ENCODE assay signal across 16 mouse cellular contexts in genomic region chr15:87596731-87597130, GRCm38 (mm10). TPM values are rescaled to one million over a fixed set of nuclear protein-coding genes. Genes with fewer than 3 reads are reported as not detected.
DNase-seq lines count a peak whose midpoint lies in the region; ATAC-seq and TF ChIP-seq lines count a peak whose summit lies in the region.
"Had no signal": no experiment of that assay in that cellular context is flagged by ENCODE, and none has a peak within 500 bp of the region (broad histone marks: within the 10 kb centered on the region; RNA-seq: fewer than 3 reads in every experiment).

No protein-coding gene starts in this region.

- H3K27me3 ChIP-seq in kidney, embryonic 16.5 days (ENCODE audit: insufficient read depth, low read length) = no peaks in the 10 kb centered on the region
- H3K27me3 ChIP-seq: heart, embryonic 12.5 days; limb, embryonic 13.5 days; liver, embryonic 15.5 days; midbrain, embryonic 12.5 days had no signal

- H3K27ac ChIP-seq in kidney, embryonic 16.5 days (ENCODE audit: low read length) = no peak overlapping the region
- H3K27ac ChIP-seq: left cerebral cortex, adult 2 months; limb, embryonic 13.5 days; liver, embryonic 15.5 days; midbrain, embryonic 12.5 days had no signal

- no peak overlapping the region for H3K4me2 ChIP-seq in kidney, embryonic 16.5 days (replicated peaks; ENCODE audit: low read depth, low read length)
- H3K4me2 ChIP-seq: heart, embryonic 12.5 days; limb, embryonic 13.5 days; liver, embryonic 15.5 days; midbrain, embryonic 12.5 days had no signal

- 75% methylated on average over 8 of the region's 8 CpGs for WGBS in kidney, embryonic 16.5 days

- H3K9ac ChIP-seq in kidney, embryonic 16.5 days (replicated peaks; ENCODE audit: low read length) = no peak overlapping the region
- H3K9ac ChIP-seq: heart, embryonic 12.5 days; limb, embryonic 13.5 days; liver, embryonic 15.5 days; midbrain, embryonic 12.5 days had no signal

- no peak for TF ChIP-seq POLR2A in brain, embryonic 14.5 days (IDR thresholded peaks at IDR 0.05; ENCODE audit: borderline replicate concordance, extremely low read depth, insufficient read depth, insufficient read length, poor library complexity, severe bottlenecking)

- no peak for ATAC-seq in kidney, embryonic 16.5 days (ENCODE audit: low FRiP score, low TSS enrichment)
- ATAC-seq in monocyte, adult 5-6 weeks (replicated peaks; ENCODE audit: insufficient number of reproducible peaks, low FRiP score, low TSS enrichment, poor library complexity, severe bottlenecking) = no peak
- ATAC-seq: CD4-positive, CD25-positive, alpha-beta regulatory T cell, adult 4 months had no signal

- H3K36me3 ChIP-seq in kidney, embryonic 16.5 days (ENCODE audit: insufficient read depth, low read length) = no peaks in the 10 kb centered on the region
- H3K36me3 ChIP-seq: heart, embryonic 12.5 days; limb, embryonic 13.5 days; liver, embryonic 15.5 days; midbrain, embryonic 12.5 days had no signal

- H3K4me3 ChIP-seq in kidney, embryonic 16.5 days (ENCODE audit: low read length) = no peak overlapping the region
- H3K4me3 ChIP-seq: heart, embryonic 12.5 days; left cerebral cortex, adult 2 months; limb, embryonic 13.5 days; liver, embryonic 15.5 days; midbrain, embryonic 12.5 days had no signal

- TF ChIP-seq CTCF in brain, embryonic 14.5 days (IDR thresholded peaks at IDR 0.05; ENCODE audit: borderline replicate concordance, extremely low read depth, insufficient read depth, insufficient read length) = no peak

- H3K9me3 ChIP-seq in kidney, embryonic 16.5 days (ENCODE audit: low read length) = no peaks in the 10 kb centered on the region
- H3K9me3 ChIP-seq: heart, embryonic 12.5 days; limb, embryonic 13.5 days; liver, embryonic 15.5 days; midbrain, embryonic 12.5 days had no signal

- no peaks in the 10 kb centered on the region for H3K4me1 ChIP-seq in kidney, embryonic 16.5 days (ENCODE audit: insufficient read depth, low read length)
- H3K4me1 ChIP-seq: heart, embryonic 12.5 days; limb, embryonic 13.5 days; liver, embryonic 15.5 days had no signal

- peak; percentile 18 for DNase-seq in kidney, adult 18-20 months
- peak; percentile 43 for DNase-seq in brain, embryonic 14.5 days (ENCODE audit: low read depth)
- peak; percentile 65 for DNase-seq in cerebellum, adult 9-11 months
- peak; percentile 2 to 37 for DNase-seq in kidney, postnatal 36 days
- DNase-seq in adrenal gland, adult (ENCODE audit: inconsistent age in 2 of 2, low spot score in 1 of 2) = no peak
- DNase-seq: heart, postnatal 36 days; lung, postnatal 14 days had no signal

RNA-seq across cellular contexts. Expression of gene Fam19a5, which starts 52.6 kb away (rescaled TPM):
- 4.7 and 4.9 TPM in 2 replicates for polyA plus RNA-seq in kidney, embryonic 16.5 days (2015; fragmentation: Nextera tagmentation; extraction: Ambion mirVana)
- polyA plus RNA-seq in brain, embryonic 14.5 days (2012; rRNA removed) = 60.4 and 69.0 TPM in 2 replicates
- total RNA-seq in monocyte, adult 5-6 weeks (2017) = not detected in 3 replicates
- total RNA-seq: MEL had no signal
- polyA plus RNA-seq: CD4-positive, CD25-positive, alpha-beta regulatory T cell, adult 4 months; liver, embryonic 15.5 days had no signal

Comparison
In these comparisons a context has a peak if more than half of its experiments do, and no peak if none do; other contexts are left out.
1. DNase-seq: peak in kidney, adult 18-20 months (single experiment), brain, embryonic 14.5 days (single experiment), cerebellum, adult 9-11 months (single experiment) and kidney, postnatal 36 days (2 of 2); none in adrenal gland, adult (0 of 2).
2. RNA of gene Fam19a5, which starts 52.6 kb away (polyA plus RNA-seq): 60.4 to 69.0 TPM in brain, embryonic 14.5 days; 4.7 to 4.9 TPM in kidney, embryonic 16.5 days; every median in the first group is over 10 times any median in the second.